Mouse (Mus musculus): Measurements from ENCODE around the gene Gfpt1.

The Gfpt1 gene

GRCm38 (mm10) chr6:87101955-87102353 is 59.3 kb downstream of the Gfpt1 start:
- DNase-seq: no peak

GRCm38 (mm10) chr6:87102421-87102911 is 59.8 kb downstream of the Gfpt1 start:
- peak; percentile 47 for DNase-seq

- DNase-seq: no peak
These were observed 60.7 kb downstream of the Gfpt1 start for GRCm38 (mm10) chr6:87103314-87103713.

- DNase-seq: no peak
These were observed 61.6 kb downstream of the Gfpt1 start, which contains the start of gene D6Ertd527e for GRCm38 (mm10) chr6:87104123-87104796. D6Ertd527e (plus strand) TSS chr6:87104746.

GRCm38 (mm10) chr6:87111493-87111892 is 68.8 kb downstream of the Gfpt1 start:
- no peak for DNase-seq

GRCm38 (mm10) chr6:87112125-87112524 is 69.5 kb downstream of the Gfpt1 start:
- no peak for DNase-seq

GRCm38 (mm10) chr6:87115981-87116380 is 73.3 kb downstream of the Gfpt1 start:
- no peak for DNase-seq

- DNase-seq: no peak
These were observed 74.0 kb downstream of the Gfpt1 start for GRCm38 (mm10) chr6:87116596-87116995.

- peak; percentile 63 for DNase-seq
These were observed 76.6 kb downstream of the Gfpt1 start for GRCm38 (mm10) chr6:87119066-87119837.

- DNase-seq: no peak
These were observed 77.3 kb downstream of the Gfpt1 start for GRCm38 (mm10) chr6:87119975-87120374.

GRCm38 (mm10) chr6:87120661-87121060 is 78.0 kb downstream of the Gfpt1 start:
- DNase-seq: no peak

GRCm38 (mm10) chr6:87121961-87122360 is 79.3 kb downstream of the Gfpt1 start:
- DNase-seq: no peak

- DNase-seq: no peak
These were observed 80.8 kb downstream of the Gfpt1 start for GRCm38 (mm10) chr6:87123406-87123805.

GRCm38 (mm10) chr6:87123973-87124372 is 81.3 kb downstream of the Gfpt1 start:
- peak; percentile 41 for DNase-seq

GRCm38 (mm10) chr6:87127049-87127753 is 84.6 kb downstream of the Gfpt1 start:
- DNase-seq: peak; percentile 75

GRCm38 (mm10) chr6:87129861-87130260 is 87.2 kb downstream of the Gfpt1 start:
- DNase-seq: peak; percentile 26

GRCm38 (mm10) chr6:87130628-87131027 is 88.0 kb downstream of the Gfpt1 start:
- DNase-seq: no peak

GRCm38 (mm10) chr6:87131078-87131477 is 88.4 kb downstream of the Gfpt1 start:
- no peak for DNase-seq

GRCm38 (mm10) chr6:87133520-87133919 is 90.9 kb downstream of the Gfpt1 start:
- no peak for DNase-seq

GRCm38 (mm10) chr6:87133966-87134546 is 91.4 kb downstream of the Gfpt1 start:
- no peak for DNase-seq

GRCm38 (mm10) chr6:87138479-87138878 is 95.8 kb downstream of the Gfpt1 start:
- no peak for DNase-seq

GRCm38 (mm10) chr6:87139796-87140553 is 97.3 kb downstream of the Gfpt1 start:
- DNase-seq: peak; percentile 26
